Mouse (Mus musculus): ENCODE measurements around the gene Ppp2r2c. TPM values are rescaled to one million over a fixed set of nuclear protein-coding genes. Genes with fewer than 3 reads are reported as not detected.

Ppp2r2c gene
- polyA plus RNA-seq, 1 experiment from 2014 or later = 17.1 TPM

DNA sequence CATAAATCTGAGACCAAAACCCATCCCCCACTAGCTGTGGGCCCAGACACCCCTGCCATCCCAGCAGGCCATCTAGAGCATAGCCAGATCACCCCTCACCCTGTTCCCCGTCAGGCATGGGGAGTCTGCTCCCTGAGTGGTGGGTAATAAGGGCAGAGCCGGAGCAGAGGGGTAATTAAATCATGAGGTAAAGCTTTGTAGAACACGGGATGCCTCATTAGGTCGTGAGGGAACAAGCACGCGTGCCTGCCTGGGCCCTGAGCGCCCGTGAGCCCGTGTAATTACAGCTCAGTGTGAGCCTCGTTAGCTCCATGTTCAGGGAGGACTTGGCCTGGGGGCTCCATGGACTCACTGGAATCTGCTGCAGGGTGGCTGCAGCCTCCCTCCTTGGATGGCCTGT lies 39.4 kb downstream of the Ppp2r2c start:
- no peak for ATAC-seq
- Histone ChIP-seq H3K4me3 (ENCODE audit: low read depth, low read length) (no peak overlapping the region), H3K4me2 (ENCODE audit: low read length) (no peak overlapping the region), H3K36me3 (ENCODE audit: control insufficient read depth, insufficient read depth, low read length) (no peaks in the 10 kb centered on the region), H3K4me1 (ENCODE audit: control insufficient read depth, insufficient read depth, low read length) (peaks cover 8% of the 10 kb centered on the region; the same call in 1 of the 2 replicates), H3K9ac (ENCODE audit: low read length) (no peak overlapping the region), H3K27me3 (replicated peaks; ENCODE audit: control insufficient read depth, insufficient read depth, low read length) (no peaks in the 10 kb centered on the region), H3K9me3 (replicated peaks; ENCODE audit: control insufficient read depth, low read length) (no peaks in the 10 kb centered on the region), H3K27ac (ENCODE audit: low read depth, low read length) (peak overlapping the region; percentile 30; the same call in 1 of the 2 replicates)
- DNase-seq (ENCODE audit: low spot score) = no peak
- WGBS = 5% methylated on average over 10 of the region's 10 CpGs

DNA sequence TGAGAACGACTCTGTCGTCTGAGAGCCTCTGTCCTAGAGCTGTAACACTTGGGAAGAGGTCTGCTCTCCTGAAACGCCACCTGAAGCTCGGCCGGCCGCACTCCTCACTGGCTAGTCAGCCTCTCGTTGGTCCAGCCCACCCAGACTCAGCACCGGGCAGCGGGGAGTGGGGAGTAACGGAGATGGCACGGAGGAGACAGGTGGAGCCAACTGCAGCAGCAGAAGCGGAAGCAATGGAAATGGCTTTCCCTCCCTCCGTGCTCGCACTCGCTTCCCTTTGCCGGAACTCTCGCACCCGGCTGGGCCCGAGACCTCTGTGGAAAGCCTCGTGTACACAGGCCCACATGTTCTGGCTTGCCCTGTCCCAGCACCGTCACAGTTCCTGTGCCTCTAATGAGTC lies 41.2 kb downstream of the Ppp2r2c start:
- no peaks in the 10 kb centered on the region for H3K9me3 ChIP-seq (replicated peaks; ENCODE audit: control insufficient read depth, low read length)
- H3K27me3 ChIP-seq (replicated peaks; ENCODE audit: control insufficient read depth, insufficient read depth, low read length) = no peaks in the 10 kb centered on the region
- DNase-seq (ENCODE audit: low spot score) (no peak), ATAC-seq (no peak)
- 92% methylated on average over 21 of the region's 21 CpGs for WGBS
- no peak overlapping the region for H3K27ac ChIP-seq (ENCODE audit: low read depth, low read length)
- H3K4me3 ChIP-seq (ENCODE audit: low read depth, low read length) = no peak overlapping the region
- no peak overlapping the region for H3K9ac ChIP-seq (ENCODE audit: low read length)
- no peaks in the 10 kb centered on the region for H3K36me3 ChIP-seq (ENCODE audit: control insufficient read depth, insufficient read depth, low read length)
- H3K4me2 ChIP-seq (ENCODE audit: low read length) = no peak overlapping the region
- H3K4me1 ChIP-seq (ENCODE audit: control insufficient read depth, insufficient read depth, low read length) = peaks cover 8% of the 10 kb centered on the region; the same call in 1 of the 2 replicates

DNA sequence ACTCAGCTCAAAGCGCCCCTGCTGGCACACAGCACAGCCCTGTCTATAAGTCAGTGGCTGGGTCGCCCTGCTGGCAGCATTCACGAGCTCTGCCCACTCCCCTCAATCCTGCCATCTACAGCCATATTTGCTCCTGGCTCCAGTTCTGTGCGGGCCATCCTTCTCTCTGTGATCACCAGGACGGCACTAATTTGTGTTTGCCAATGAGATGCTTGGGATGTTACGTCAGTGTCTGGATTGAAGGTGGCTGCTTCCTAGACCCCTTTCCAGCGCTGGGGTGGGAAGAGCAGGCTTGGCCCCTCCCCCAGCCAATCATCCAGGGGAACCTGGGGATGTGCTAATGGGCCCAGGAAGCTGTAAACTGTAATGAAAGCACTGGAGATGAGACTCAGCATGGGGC lies 42.7 kb downstream of the Ppp2r2c start:
- Histone ChIP-seq H3K9ac (ENCODE audit: low read length) (no peak overlapping the region), H3K4me1 (ENCODE audit: control insufficient read depth, insufficient read depth, low read length) (peaks cover 8% of the 10 kb centered on the region; the same call in 1 of the 2 replicates), H3K4me3 (ENCODE audit: low read depth, low read length) (no peak overlapping the region), H3K27ac (ENCODE audit: low read depth, low read length) (0 out of 2 replicates have a peak overlapping the region, but pooled peaks have one; percentile 27), H3K27me3 (replicated peaks; ENCODE audit: control insufficient read depth, insufficient read depth, low read length) (no peaks in the 10 kb centered on the region), H3K9me3 (replicated peaks; ENCODE audit: control insufficient read depth, low read length) (no peaks in the 10 kb centered on the region), H3K36me3 (ENCODE audit: control insufficient read depth, insufficient read depth, low read length) (no peaks in the 10 kb centered on the region), H3K4me2 (ENCODE audit: low read length) (no peak overlapping the region)
- 19% methylated on average over 7 of the region's 7 CpGs for WGBS
- ATAC-seq (peak; percentile 55), DNase-seq (ENCODE audit: low spot score) (peak; percentile 63)

DNA sequence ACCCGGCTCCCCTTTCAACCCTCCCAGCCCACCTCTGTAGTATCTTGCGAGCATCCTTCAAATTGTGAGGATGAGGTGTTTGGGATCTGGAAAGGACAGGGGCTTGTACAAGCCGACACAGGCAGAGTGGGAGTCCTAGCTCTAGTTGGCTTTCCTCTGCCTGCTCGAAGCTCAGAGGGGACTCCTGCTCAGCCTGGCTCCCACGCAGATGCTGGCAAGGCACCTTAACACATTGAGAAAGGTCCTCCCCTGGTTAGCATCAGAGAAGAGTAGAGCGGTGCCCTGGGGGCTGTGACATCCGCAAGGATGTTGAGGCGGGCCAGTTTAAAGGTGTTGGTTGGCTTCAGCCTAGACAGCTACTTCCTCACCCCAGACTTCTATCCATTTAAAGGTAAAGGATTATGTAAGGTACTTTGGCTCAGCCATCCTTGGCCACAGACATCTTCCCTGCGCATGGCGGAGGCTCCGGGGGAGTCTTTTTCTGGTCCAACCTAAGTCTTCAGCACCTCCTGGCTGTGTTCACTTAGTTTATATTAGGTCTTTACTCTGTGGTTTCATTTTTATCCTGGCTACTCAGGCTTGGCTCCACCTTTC lies 43.5 kb downstream of the Ppp2r2c start:
- H3K4me2 ChIP-seq (ENCODE audit: low read length) = no peak overlapping the region
- H3K4me1 ChIP-seq (ENCODE audit: control insufficient read depth, insufficient read depth, low read length) = peaks cover 8% of the 10 kb centered on the region; the same call in 1 of the 2 replicates
- H3K9ac ChIP-seq (ENCODE audit: low read length) = no peak overlapping the region
- H3K4me3 ChIP-seq (ENCODE audit: low read depth, low read length) = no peak overlapping the region
- H3K27me3 ChIP-seq (replicated peaks; ENCODE audit: control insufficient read depth, insufficient read depth, low read length) = no peaks in the 10 kb centered on the region
- 78% methylated on average over 11 of the region's 11 CpGs for WGBS
- H3K36me3 ChIP-seq (ENCODE audit: control insufficient read depth, insufficient read depth, low read length) = no peaks in the 10 kb centered on the region
- ATAC-seq (no peak), DNase-seq (ENCODE audit: low spot score) (no peak)
- H3K27ac ChIP-seq (ENCODE audit: low read depth, low read length) = no peak overlapping the region
- no peaks in the 10 kb centered on the region for H3K9me3 ChIP-seq (replicated peaks; ENCODE audit: control insufficient read depth, low read length)

DNA sequence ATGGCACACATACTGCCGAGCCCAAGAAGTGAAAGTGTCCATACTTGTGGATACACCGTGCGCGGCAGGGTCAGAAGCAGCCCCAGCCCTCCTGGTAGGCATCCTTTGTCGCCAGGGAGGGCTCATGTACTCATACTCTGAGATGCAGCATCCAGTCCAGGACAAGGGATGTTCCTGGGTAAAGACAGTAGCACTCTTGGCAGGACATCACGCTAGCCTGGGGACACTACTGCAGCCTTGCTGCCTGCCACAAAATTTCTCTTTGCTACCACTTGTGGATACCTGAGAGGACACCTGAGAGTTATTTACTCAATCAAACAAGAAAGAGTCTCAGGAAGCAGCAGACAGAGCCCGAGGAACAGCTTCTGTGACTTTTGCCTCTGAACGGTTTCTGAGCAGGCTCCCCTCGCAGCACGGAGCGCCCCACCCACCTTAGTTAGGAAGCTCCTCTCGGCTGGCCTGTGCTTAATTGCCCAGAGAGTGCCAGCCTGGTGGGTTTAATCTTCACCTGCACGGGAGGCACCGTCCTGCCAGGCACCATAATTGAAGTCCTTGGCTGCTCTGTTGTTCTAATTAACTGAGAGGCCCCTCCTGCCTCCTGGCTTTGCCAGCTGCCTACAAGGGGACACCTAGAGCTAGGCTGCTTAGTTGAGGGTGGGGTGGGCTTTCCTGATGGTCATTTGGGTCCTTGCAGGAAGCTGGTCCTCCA lies 44.4 kb downstream of the Ppp2r2c start:
- WGBS = 49% methylated on average over 14 of the region's 14 CpGs
- Histone ChIP-seq H3K27me3 (replicated peaks; ENCODE audit: control insufficient read depth, insufficient read depth, low read length) (no peaks in the 10 kb centered on the region), H3K9ac (ENCODE audit: low read length) (no peak overlapping the region), H3K27ac (ENCODE audit: low read depth, low read length) (no peak overlapping the region), H3K36me3 (ENCODE audit: control insufficient read depth, insufficient read depth, low read length) (no peaks in the 10 kb centered on the region), H3K4me1 (ENCODE audit: control insufficient read depth, insufficient read depth, low read length) (peaks cover 6% of the 10 kb centered on the region; the same call in 1 of the 2 replicates), H3K4me3 (ENCODE audit: low read depth, low read length) (no peak overlapping the region), H3K4me2 (ENCODE audit: low read length) (no peak overlapping the region), H3K9me3 (replicated peaks; ENCODE audit: control insufficient read depth, low read length) (no peaks in the 10 kb centered on the region)
- ATAC-seq (no peak), DNase-seq (ENCODE audit: low spot score) (no peak)

DNA sequence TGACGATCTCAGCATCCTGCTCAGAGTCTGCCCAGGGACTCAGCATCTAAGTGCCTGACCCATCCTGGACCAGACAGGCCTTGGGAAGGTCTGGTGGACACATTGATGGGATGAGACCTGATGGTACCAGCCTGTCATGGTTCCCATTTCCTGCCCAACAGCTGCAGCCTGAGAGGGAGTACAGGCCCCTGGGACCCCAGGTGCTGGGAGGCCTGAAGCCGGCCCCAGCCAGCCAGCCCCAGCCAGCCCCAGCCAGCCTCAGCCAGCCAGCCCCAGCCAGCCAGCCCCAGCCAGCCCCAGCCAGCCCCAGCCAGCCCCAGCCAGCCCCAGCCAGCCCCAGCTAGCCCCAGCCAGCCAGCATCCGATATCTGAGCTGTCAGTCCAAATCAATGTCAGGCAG lies 46.9 kb downstream of the Ppp2r2c start:
- DNase-seq (ENCODE audit: low spot score) (no peak), ATAC-seq (no peak)
- no peaks in the 10 kb centered on the region for H3K27me3 ChIP-seq (replicated peaks; ENCODE audit: control insufficient read depth, insufficient read depth, low read length)
- H3K4me2 ChIP-seq (ENCODE audit: low read length) = no peak overlapping the region
- H3K4me1 ChIP-seq (ENCODE audit: control insufficient read depth, insufficient read depth, low read length) = peaks cover 6% of the 10 kb centered on the region; the same call in 1 of the 2 replicates
- 75% methylated on average over 3 of the region's 3 CpGs for WGBS
- H3K4me3 ChIP-seq (ENCODE audit: low read depth, low read length) = no peak overlapping the region
- H3K27ac ChIP-seq (ENCODE audit: low read depth, low read length) = no peak overlapping the region
- no peaks in the 10 kb centered on the region for H3K36me3 ChIP-seq (ENCODE audit: control insufficient read depth, insufficient read depth, low read length)
- H3K9me3 ChIP-seq (replicated peaks; ENCODE audit: control insufficient read depth, low read length) = no peaks in the 10 kb centered on the region
- H3K9ac ChIP-seq (ENCODE audit: low read length) = no peak overlapping the region

DNA sequence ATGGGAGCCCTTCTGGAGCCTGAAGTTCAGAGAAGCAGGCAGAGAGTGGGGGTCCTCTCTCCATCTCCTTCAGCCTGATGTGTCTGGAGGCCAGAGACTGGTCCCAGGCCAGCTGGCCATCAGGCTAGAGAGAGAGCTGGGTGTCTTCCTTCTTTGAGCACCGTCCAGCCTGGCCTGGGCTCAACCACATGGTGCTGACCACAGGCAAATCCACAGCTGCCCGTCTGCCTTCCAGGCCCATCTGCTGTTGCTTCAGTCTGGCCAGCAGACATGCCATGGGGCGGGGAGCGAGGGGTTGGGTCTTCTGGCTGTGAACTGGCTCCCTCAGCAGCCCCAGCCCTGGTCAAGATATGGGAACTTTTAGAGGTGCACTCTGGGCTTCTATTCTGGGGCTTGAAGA lies 48.3 kb downstream of the Ppp2r2c start:
- Histone ChIP-seq H3K4me2 (ENCODE audit: low read length) (no peak overlapping the region), H3K27me3 (replicated peaks; ENCODE audit: control insufficient read depth, insufficient read depth, low read length) (no peaks in the 10 kb centered on the region), H3K4me1 (ENCODE audit: control insufficient read depth, insufficient read depth, low read length) (no peaks in the 10 kb centered on the region; the same call in 1 of the 2 replicates), H3K9me3 (replicated peaks; ENCODE audit: control insufficient read depth, low read length) (no peaks in the 10 kb centered on the region), H3K9ac (ENCODE audit: low read length) (no peak overlapping the region), H3K27ac (ENCODE audit: low read depth, low read length) (no peak overlapping the region), H3K36me3 (ENCODE audit: control insufficient read depth, insufficient read depth, low read length) (no peaks in the 10 kb centered on the region), H3K4me3 (ENCODE audit: low read depth, low read length) (no peak overlapping the region)
- WGBS = 92% methylated on average over 4 of the region's 4 CpGs
- ATAC-seq (no peak), DNase-seq (ENCODE audit: low spot score) (no peak)

DNA sequence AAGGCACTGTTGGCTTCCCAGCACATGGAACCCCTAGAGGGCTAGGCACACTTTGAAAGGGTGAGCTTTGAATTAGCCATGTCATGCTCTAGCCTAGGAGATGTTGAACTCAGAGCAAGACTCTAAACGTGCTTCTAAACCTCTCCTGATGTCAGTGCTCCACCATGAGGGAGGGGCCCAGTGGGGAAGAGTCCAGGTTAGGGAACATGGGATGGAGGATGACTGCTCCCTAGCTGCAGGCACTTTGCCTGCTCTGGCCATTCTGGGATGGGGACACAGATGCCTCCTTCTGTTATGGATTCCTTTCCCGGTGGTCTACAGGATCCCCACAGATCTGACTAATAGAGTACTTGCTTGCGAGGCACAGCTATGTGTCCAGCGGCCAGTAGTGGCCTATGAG lies 48.9 kb downstream of the Ppp2r2c start:
- Histone ChIP-seq H3K9me3 (replicated peaks; ENCODE audit: control insufficient read depth, low read length) (no peaks in the 10 kb centered on the region), H3K27me3 (replicated peaks; ENCODE audit: control insufficient read depth, insufficient read depth, low read length) (no peaks in the 10 kb centered on the region), H3K4me2 (ENCODE audit: low read length) (no peak overlapping the region), H3K27ac (ENCODE audit: low read depth, low read length) (no peak overlapping the region), H3K4me3 (ENCODE audit: low read depth, low read length) (no peak overlapping the region), H3K36me3 (ENCODE audit: control insufficient read depth, insufficient read depth, low read length) (no peaks in the 10 kb centered on the region), H3K9ac (ENCODE audit: low read length) (no peak overlapping the region), H3K4me1 (ENCODE audit: control insufficient read depth, insufficient read depth, low read length) (no peaks in the 10 kb centered on the region; the same call in 1 of the 2 replicates)
- WGBS = 81% methylated on average over 4 of the region's 4 CpGs
- no peak for ATAC-seq
- DNase-seq (ENCODE audit: low spot score) = no peak

DNA sequence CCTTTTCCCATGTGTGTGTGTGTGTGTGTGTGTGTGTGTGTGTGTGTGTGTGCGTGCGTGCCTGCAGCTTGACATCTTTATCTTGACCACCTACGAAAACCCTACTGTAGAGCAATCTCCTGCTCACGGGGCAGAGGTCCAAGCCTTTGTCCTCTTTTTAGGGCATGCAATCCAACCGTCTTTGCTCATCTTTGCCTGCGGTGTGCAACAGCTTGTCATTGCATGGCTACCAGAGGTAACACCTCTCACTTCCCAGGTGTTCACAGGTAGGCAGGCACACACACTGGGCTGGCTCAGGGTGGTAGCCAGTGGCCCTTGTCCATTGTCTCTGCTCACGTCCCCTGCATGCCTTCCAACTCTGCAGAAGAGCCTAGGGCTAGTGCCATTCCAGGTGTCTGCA lies 49.7 kb downstream of the Ppp2r2c start:
- H3K4me1 ChIP-seq (ENCODE audit: control insufficient read depth, insufficient read depth, low read length) = no peaks in the 10 kb centered on the region
- H3K27me3 ChIP-seq (replicated peaks; ENCODE audit: control insufficient read depth, insufficient read depth, low read length) = no peaks in the 10 kb centered on the region
- 81% methylated on average over 7 of the region's 7 CpGs for WGBS
- no peak for DNase-seq (ENCODE audit: low spot score)
- H3K4me2 ChIP-seq (ENCODE audit: low read length) = no peak overlapping the region
- no peaks in the 10 kb centered on the region for H3K36me3 ChIP-seq (ENCODE audit: control insufficient read depth, insufficient read depth, low read length)
- no peak overlapping the region for H3K4me3 ChIP-seq (ENCODE audit: low read depth, low read length)
- H3K9me3 ChIP-seq (replicated peaks; ENCODE audit: control insufficient read depth, low read length) = no peaks in the 10 kb centered on the region
- no peak overlapping the region for H3K9ac ChIP-seq (ENCODE audit: low read length)
- ATAC-seq = no peak
- no peak overlapping the region for H3K27ac ChIP-seq (ENCODE audit: low read depth, low read length)
